Comparison of ENCODE assay signal across 19 mouse cellular contexts in the genomic region with DNA sequence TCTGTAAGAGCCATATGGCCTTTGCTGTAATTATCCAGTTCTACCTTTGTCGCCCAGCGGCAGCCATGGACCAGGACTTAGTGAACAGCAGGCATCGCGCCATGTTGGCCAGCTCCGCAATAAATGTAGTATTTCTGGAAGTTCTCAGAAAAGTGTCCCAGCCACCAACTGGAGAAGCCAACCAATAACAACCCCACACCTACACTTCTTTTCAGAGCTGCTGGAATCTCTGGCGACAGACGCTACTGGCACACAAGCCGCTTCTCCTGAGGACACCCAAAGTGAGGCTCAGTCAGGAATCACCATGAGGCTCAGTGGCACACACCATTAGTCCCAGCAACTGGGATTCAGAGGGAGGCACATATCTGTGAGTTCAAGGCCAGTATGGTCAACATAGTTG.
"Had no signal": no experiment of that assay in that cellular context is flagged by ENCODE, and none has a peak within 500 bp of the region (broad histone marks: within the 10 kb centered on the region; RNA-seq: fewer than 3 reads in every experiment).

No protein-coding gene starts in this region.

- H3K4me2 ChIP-seq: limb, embryonic 12.5 days; limb, embryonic 15.5 days; lung, embryonic 15.5 days; midbrain, embryonic 12.5 days had no signal

- H3K27ac ChIP-seq: left cerebral cortex, adult 2 months; limb, embryonic 12.5 days; limb, embryonic 15.5 days; liver, embryonic 14.5 days; lung, embryonic 15.5 days; midbrain, embryonic 12.5 days; stomach, postnatal 0 days had no signal

- H3K9me3 ChIP-seq: limb, embryonic 12.5 days; limb, embryonic 15.5 days; lung, embryonic 15.5 days; midbrain, embryonic 12.5 days had no signal

- H3K4me3 ChIP-seq: left cerebral cortex, adult 2 months; limb, embryonic 12.5 days; limb, embryonic 15.5 days; lung, embryonic 15.5 days; midbrain, embryonic 12.5 days; myocyte had no signal

- DNase-seq: kidney, adult 2 months; kidney, postnatal 10 days; kidney, postnatal 36 days; layer of hippocampus, postnatal 36 days; lung, adult 18-20 months; lung, postnatal 10 days; lung, postnatal 4 days; right cerebral cortex, postnatal 4 days; thymus, postnatal 25 days had no signal

- H3K9ac ChIP-seq: limb, embryonic 12.5 days; limb, embryonic 15.5 days; liver, embryonic 14.5 days; lung, embryonic 15.5 days; midbrain, embryonic 12.5 days had no signal

- H3K27me3 ChIP-seq: limb, embryonic 12.5 days; limb, embryonic 15.5 days; lung, embryonic 15.5 days; midbrain, embryonic 12.5 days had no signal

- ATAC-seq: intestine, postnatal 0 days; midbrain, embryonic 16.5 days had no signal
